In genomic region chr11:49931853-49932252, GRCm38 (mm10) we compare ENCODE assay signal across 8 mouse cellular contexts. TPM values are rescaled to one million over a fixed set of nuclear protein-coding genes. Genes with fewer than 3 reads are reported as not detected.
DNase-seq lines count a peak whose midpoint lies in the region; ATAC-seq and TF ChIP-seq lines count a peak whose summit lies in the region.

No protein-coding gene starts in this region.

- peak overlapping the region; percentile 27 for H3K4me2 ChIP-seq in heart, embryonic 11.5 days
- H3K4me2 ChIP-seq in forebrain, postnatal 0 days (ENCODE audit: low read depth) = no peak overlapping the region

- no peaks in the 10 kb centered on the region for H3K36me3 ChIP-seq in heart, embryonic 11.5 days (ENCODE audit: control insufficient read depth, insufficient read depth, low read length)
- no peaks in the 10 kb centered on the region for H3K36me3 ChIP-seq in forebrain, postnatal 0 days (ENCODE audit: insufficient read depth)

- H3K9ac ChIP-seq in heart, embryonic 11.5 days (ENCODE audit: low read depth, low read length) = no peak overlapping the region
- no peak overlapping the region for H3K9ac ChIP-seq in forebrain, postnatal 0 days

- peaks cover 12% of the 10 kb centered on the region for H3K4me1 ChIP-seq in heart, embryonic 11.5 days (ENCODE audit: control insufficient read depth, insufficient read depth, low read length)
- no peaks in the 10 kb centered on the region for H3K4me1 ChIP-seq in forebrain, postnatal 0 days (ENCODE audit: insufficient read depth)

- no peak overlapping the region for H3K27ac ChIP-seq in heart, embryonic 11.5 days (ENCODE audit: low read depth, low read length)
- no peak overlapping the region for H3K27ac ChIP-seq in forebrain, postnatal 0 days (ENCODE audit: low read depth, low read length)

- no peaks in the 10 kb centered on the region for H3K9me3 ChIP-seq in heart, embryonic 11.5 days (replicated peaks; ENCODE audit: control insufficient read depth, low read length)
- no peaks in the 10 kb centered on the region for H3K9me3 ChIP-seq in forebrain, postnatal 0 days (ENCODE audit: low read length)

- H3K27me3 ChIP-seq in heart, embryonic 11.5 days (ENCODE audit: control insufficient read depth, insufficient read depth, low read length) = peaks cover 32% of the 10 kb centered on the region
- H3K27me3 ChIP-seq in forebrain, postnatal 0 days (ENCODE audit: insufficient read depth, low read length) = no peaks in the 10 kb centered on the region

- WGBS in heart, embryonic 11.5 days (ENCODE audit: insufficient replicate concordance) = 13% methylated on average over 7 of the region's 7 CpGs
- WGBS in forebrain, postnatal 0 days = 33% methylated on average over 7 of the region's 7 CpGs

- intact Hi-C loops in heart, postnatal 10 days (cut with DNase I) = no loop called here

- 0 out of 2 replicates have a peak, but pooled peaks have one; percentile 59 for ATAC-seq in heart, embryonic 11.5 days (replicated peaks; ENCODE audit: insufficient number of reproducible peaks, low FRiP score, low TSS enrichment)
- peak; percentile 15; the same call in 1 of the 2 replicates for ATAC-seq in forebrain, postnatal 0 days
- ATAC-seq in megakaryocyte progenitor cell, adult 5-6 weeks (replicated peaks; ENCODE audit: poor library complexity) = 0 out of 2 replicates have a peak, but pooled peaks have one; percentile 11
- no peak for ATAC-seq in erythroblast, adult 5-6 weeks (replicated peaks; ENCODE audit: low FRiP score, poor library complexity, severe bottlenecking)

- TF ChIP-seq CTCF in forebrain, postnatal 0 days (IDR thresholded peaks at IDR 0.05; ENCODE audit: low read depth) = no peak

- DNase-seq in heart, postnatal 10 days = no peak
- peak; percentile 15 for DNase-seq in adrenal gland, adult 8-10 months
- no peak for DNase-seq in forebrain, postnatal 0 days
- DNase-seq in natural killer cell, adult 2 months (ENCODE audit: low spot score in 2 of 2) = no peak
- no peak for DNase-seq in right cerebral cortex, postnatal 36 days (ENCODE audit: low spot score in 2 of 2)

- H3K4me3 ChIP-seq in heart, embryonic 11.5 days (ENCODE audit: low read depth, low read length) = no peak overlapping the region
- H3K4me3 ChIP-seq in forebrain, postnatal 0 days (ENCODE audit: low read depth, low read length) = no peak overlapping the region

RNA-seq across cellular contexts. Expression of gene Rasgef1c, which starts 30.2 kb away (rescaled TPM):
- polyA plus RNA-seq in heart, embryonic 11.5 days (2014; fragmentation: Nextera tagmentation; extraction: Ambion mirVana) = 0.13 and 0.45 TPM in 2 replicates
- total RNA-seq in heart, postnatal 10 days (2021) = under 1 TPM in 1 of 2 experiments, not detected in 1; 0.29 TPM
- total RNA-seq in adrenal gland, adult 8-10 months (2022) = 1 to 10 TPM in 1 of 4 experiments, under 1 TPM in 3; 0.67 to 1.1 (median 0.82) TPM
- 28.3 and 36.1 TPM in 2 replicates for total RNA-seq in forebrain, postnatal 0 days (2014; rRNA removed)
- 24.9 and 30.8 TPM in 2 replicates for polyA plus RNA-seq in forebrain, postnatal 0 days (2015; fragmentation: Nextera tagmentation; extraction: Ambion mirVana)
- 0.15 and 0.17 TPM in 2 replicates for total RNA-seq in megakaryocyte progenitor cell, adult 5-6 weeks (2015)
- total RNA-seq in megakaryocyte progenitor cell, adult 5-6 weeks (2017) = 0.12 and 0.30 TPM in 2 replicates
- 1.0 TPM in 1 of 2 replicates, not detected in the other for total RNA-seq in erythroblast, adult 5-6 weeks (2015; ENCODE audit: low replicate concordance)
- total RNA-seq in erythroblast, adult 5-6 weeks (2017; ENCODE audit: low replicate concordance) = 0.94 TPM in 1 of 2 replicates, not detected in the other

Comparison
In these comparisons a context has a peak if more than half of its experiments do, and no peak if none do; other contexts are left out.
1. RNA of gene Rasgef1c, which starts 30.2 kb away (total RNA-seq): 28.3 to 36.1 TPM in forebrain, postnatal 0 days; 0.67 to 1.1 TPM in adrenal gland, adult 8-10 months, 0.94 to 1.0 TPM in erythroblast, adult 5-6 weeks, 0.29 TPM in heart, postnatal 10 days and 0.12 to 0.30 TPM in megakaryocyte progenitor cell, adult 5-6 weeks; every median in the first group is over 10 times any median in the second.